ENCODE assay signal across 24 mouse cellular contexts in genomic region chr17:28513337-28513736, GRCm38 (mm10). TPM values are rescaled to one million over a fixed set of nuclear protein-coding genes. Genes with fewer than 3 reads are reported as not detected.
A peak's percentile ranks its signal among the peaks of the same experiment; 100 is the strongest.
DNase-seq lines count a peak whose midpoint lies in the region; ATAC-seq and TF ChIP-seq lines count a peak whose summit lies in the region.
"Had no signal": no experiment of that assay in that cellular context is flagged by ENCODE, and none has a peak within 500 bp of the region (broad histone marks: within the 10 kb centered on the region; RNA-seq: fewer than 3 reads in every experiment).

No protein-coding gene starts in this region.

- TF ChIP-seq POLR2A in heart, adult 2 months (IDR thresholded peaks at IDR 0.05; ENCODE audit: insufficient read depth, low read depth, low read length): no peak
- TF ChIP-seq POLR2A in MEL (IDR thresholded peaks at IDR 0.05; ENCODE audit: control insufficient read depth in 1 of 2, insufficient read depth in 1 of 2, low read depth in 1 of 2, low read length in 2 of 2, poor library complexity in 1 of 2): no peak

- intact Hi-C loops in heart, adult 2 months (cut with DNase I): no loop called here

- H3K27me3 ChIP-seq in heart, adult 2 months (ENCODE audit: control insufficient read depth, insufficient read depth, low read length): no peaks in the 10 kb centered on the region
- no peaks in the 10 kb centered on the region for H3K27me3 ChIP-seq in kidney, postnatal 0 days (ENCODE audit: insufficient read depth, low read length)
- H3K27me3 ChIP-seq in MEL (ENCODE audit: control insufficient read depth in 1 of 2, insufficient read depth in 2 of 2, low read length in 2 of 2): no peaks in the 10 kb centered on the region

- no peak overlapping the region; the same call in 1 of the 2 replicates for H3K9ac ChIP-seq in heart, adult 2 months (ENCODE audit: low read depth, low read length)
- no peak overlapping the region for H3K9ac ChIP-seq in kidney, postnatal 0 days (ENCODE audit: low read depth, low read length)
- H3K9ac ChIP-seq in MEL (ENCODE audit: control insufficient read depth, low read depth, low read length, poor library complexity, severe bottlenecking): no peak overlapping the region
- H3K9ac ChIP-seq: liver, embryonic 14.5 days; midbrain, embryonic 13.5 days had no signal

- H3K9me3 ChIP-seq in kidney, postnatal 0 days (replicated peaks; ENCODE audit: low read length): no peaks in the 10 kb centered on the region
- H3K9me3 ChIP-seq in MEL (replicated peaks; ENCODE audit: insufficient read depth, low read length): no peaks in the 10 kb centered on the region
- H3K9me3 ChIP-seq: heart, embryonic 10.5 days; midbrain, embryonic 13.5 days had no signal

- peaks cover 30% of the 10 kb centered on the region for H3K4me1 ChIP-seq in heart, adult 2 months (ENCODE audit: control insufficient read depth, insufficient read depth, low read length)
- H3K4me1 ChIP-seq in kidney, postnatal 0 days (replicated peaks; ENCODE audit: insufficient read depth, low read length): peaks cover 32% of the 10 kb centered on the region
- peaks cover 0 to 19% of the 10 kb centered on the region in 2 experiments; a peak in 3 of 4 replicates for H3K4me1 ChIP-seq in MEL (ENCODE audit: control insufficient read depth in 1 of 2, insufficient read depth in 2 of 2, low read length in 2 of 2)

- no peak for ATAC-seq in kidney, postnatal 0 days (replicated peaks; ENCODE audit: low FRiP score, low read depth)
- ATAC-seq: activated CD4-positive, CD25-positive, alpha-beta regulatory T cell, adult 4 months; forebrain, embryonic 16.5 days; midbrain, embryonic 13.5 days had no signal

- TF ChIP-seq EP300 in heart, adult 2 months (IDR thresholded peaks at IDR 0.05; ENCODE audit: insufficient read depth, low read depth, low read length): no peak
- no peak for TF ChIP-seq EP300 in MEL (IDR thresholded peaks at IDR 0.05; ENCODE audit: low read depth in 1 of 2, low read length in 2 of 2)

- H3K27ac ChIP-seq in heart, adult 2 months: peak overlapping the region; percentile 73
- H3K27ac ChIP-seq in kidney, postnatal 0 days: peak overlapping the region; percentile 85
- H3K27ac ChIP-seq in MEL (ENCODE audit: control insufficient read depth, low read depth, low read length) (no peak overlapping the region), macrophage (peak overlapping the region; percentile 66)
- H3K27ac ChIP-seq: liver, embryonic 14.5 days; midbrain, embryonic 13.5 days had no signal

- no peaks in the 10 kb centered on the region; the same call in 1 of the 2 replicates for H3K36me3 ChIP-seq in heart, adult 2 months (ENCODE audit: control insufficient read depth, insufficient read depth, low read length)
- H3K36me3 ChIP-seq in kidney, postnatal 0 days (ENCODE audit: insufficient read depth, low read length): no peaks in the 10 kb centered on the region
- H3K36me3 ChIP-seq in MEL (ENCODE audit: control insufficient read depth in 1 of 2, insufficient read depth in 2 of 2, low read length in 2 of 2): peaks cover 0 to 6% of the 10 kb centered on the region in 2 experiments; a peak in 2 of 4 replicates
- no peaks in the 10 kb centered on the region for H3K36me3 ChIP-seq in macrophage (ENCODE audit: inconsistent target)
- H3K36me3 ChIP-seq: heart, embryonic 10.5 days; midbrain, embryonic 13.5 days had no signal

- no peak for TF ChIP-seq RAD21 in MEL (IDR thresholded peaks at IDR 0.05; ENCODE audit: low read depth, low read length)

- 54% methylated on average over 1 of the region's 1 CpGs for WGBS in heart, adult 2 months
- WGBS in kidney, postnatal 0 days: 68% methylated on average over 1 of the region's 1 CpGs
- 27% methylated on average over 1 of the region's 1 CpGs for WGBS in macrophage (ENCODE audit: missing documents)

- no peak for DNase-seq in heart, adult 2 months
- no peak for DNase-seq in heart, adult 11 months
- no peak for DNase-seq in kidney, postnatal 0 days (ENCODE audit: low spot score)
- DNase-seq in kidney, adult 18-20 months: no peak
- no peak for DNase-seq in MEL (ENCODE audit: low read depth, low spot score)
- DNase-seq in ovary, adult 18-20 months (ENCODE audit: low spot score): no peak
- no peak for DNase-seq in adrenal gland, postnatal 10 days
- DNase-seq: cerebellum, adult 11 months; cerebellum, postnatal 36 days; layer of hippocampus, adult 9-11 months; thymus, adult 2 months had no signal

- no peaks in the 10 kb centered on the region for H3K79me2 ChIP-seq in heart, adult 2 months (replicated peaks; ENCODE audit: control insufficient read depth, insufficient read depth, low read length)
- no peaks in the 10 kb centered on the region; the same call in 1 of the 2 replicates for H3K79me2 ChIP-seq in MEL (ENCODE audit: control insufficient read depth, insufficient read depth, low read length, poor library complexity)
- H3K79me2 ChIP-seq in macrophage (ENCODE audit: inconsistent target): no peaks in the 10 kb centered on the region

- no peak for TF ChIP-seq CTCF in heart, adult 2 months (IDR thresholded peaks at IDR 0.05)
- TF ChIP-seq CTCF in kidney, postnatal 0 days (IDR thresholded peaks at IDR 0.05; ENCODE audit: low read depth): no peak
- no peak for TF ChIP-seq CTCF in MEL (IDR thresholded peaks at IDR 0.05 in 2 of 3, conservative IDR thresholded peaks at IDR 0.05 in 1 of 3; ENCODE audit: control insufficient read depth in 1 of 3, insufficient read depth in 1 of 3, low read depth in 2 of 3, low read length in 3 of 3, poor library complexity in 1 of 3, severe bottlenecking in 1 of 3)

- H3K4me3 ChIP-seq in heart, adult 2 months: no peak overlapping the region
- no peak overlapping the region for H3K4me3 ChIP-seq in kidney, postnatal 0 days (replicated peaks; ENCODE audit: low read depth, low read length)
- H3K4me3 ChIP-seq in MEL (ENCODE audit: control insufficient read depth in 1 of 2, insufficient read depth in 1 of 2, low read depth in 2 of 2, low read length in 2 of 2) (no peak overlapping the region), macrophage (ENCODE audit: inconsistent target) (no peak overlapping the region)
- H3K4me3 ChIP-seq: heart, embryonic 10.5 days; midbrain, embryonic 13.5 days; myocyte had no signal

- no peak overlapping the region for H3K4me2 ChIP-seq in kidney, postnatal 0 days (ENCODE audit: low read length)
- H3K4me2 ChIP-seq: midbrain, embryonic 13.5 days had no signal

TF ChIP-seq in MEL, 35 proteins besides CTCF, POLR2A, EP300 and RAD21:
- TF ChIP-seq ZMIZ1 (IDR thresholded peaks at IDR 0.05; ENCODE audit: low read depth, low read length) (no peak), ZKSCAN1 (IDR thresholded peaks at IDR 0.05; ENCODE audit: low read depth, low read length) (peak; percentile 87)

RNA-seq across cellular contexts. Expression of gene Fkbp5, which starts 4.0 kb away (rescaled TPM):
- total RNA-seq in heart, adult 2 months (2021): 10 to 100 TPM; 63.3 to 70.2 TPM
- polyA plus RNA-seq in heart, adult 2 months (2012; rRNA removed): 7.8 and 8.5 TPM in 2 replicates
- 16.2 and 20.4 TPM in 2 replicates for polyA plus RNA-seq in kidney, postnatal 0 days (2015; fragmentation: Nextera tagmentation; extraction: Ambion mirVana)
- 16.5 and 16.6 TPM in 2 replicates for total RNA-seq in MEL (2012; rRNA removed)
- polyA plus RNA-seq in MEL (2012; ENCODE audit: insufficient read depth in 1 of 2, insufficient read length in 2 of 2, low read depth in 1 of 2, low replicate concordance in 2 of 2, missing spikeins in 1 of 2): 100 to 1,000 TPM in 1 of 2 experiments, 10 to 100 TPM in 1; 44.3 to 184 TPM
- 1 to 10 TPM; 3.0 to 9.8 (median 5.7) TPM for total RNA-seq in macrophage (2018; cell fraction: chromatin; rRNA removed)
- total RNA-seq in macrophage (2018; cell fraction: cytosol; rRNA removed): 1 to 10 TPM; 2.8 to 7.4 (median 4.2) TPM
- 10 to 100 TPM in 2 of 26 experiments, 1 to 10 TPM in 24; 1.5 to 19.2 (median 4.9) TPM for total RNA-seq in macrophage (2018; cell fraction: nucleus; rRNA removed)
- 3.6 to 19.6 TPM (median 5.8 TPM) in 3 replicates for polyA plus RNA-seq in macrophage (2018)
- 10 to 100 TPM; 55.4 to 95.1 TPM for total RNA-seq in adrenal gland, postnatal 10 days (2021)

RNA-seq across cellular contexts. Expression of gene Armc12, which starts 17.3 kb away (rescaled TPM):
- total RNA-seq in heart, adult 2 months (2021): not detected
- 0.33 and 0.47 TPM in 2 replicates for polyA plus RNA-seq in heart, adult 2 months (2012; rRNA removed)
- polyA plus RNA-seq in kidney, postnatal 0 days (2015; fragmentation: Nextera tagmentation; extraction: Ambion mirVana): not detected in 2 replicates
- not detected in 2 replicates for total RNA-seq in MEL (2012; rRNA removed)
- polyA plus RNA-seq in MEL (2012; ENCODE audit: insufficient read depth in 1 of 2, insufficient read length in 2 of 2, low read depth in 1 of 2, low replicate concordance in 2 of 2, missing spikeins in 1 of 2) (under 1 TPM in 1 of 2 experiments, not detected in 1; 0.15 TPM), macrophage (2018) (not detected in 3 replicates)
- not detected for total RNA-seq in macrophage (2018; cell fraction: chromatin; rRNA removed)
- total RNA-seq in macrophage (2018; cell fraction: cytosol; rRNA removed): not detected
- total RNA-seq in macrophage (2018; cell fraction: nucleus; rRNA removed): not detected
- total RNA-seq in adrenal gland, postnatal 10 days (2021): not detected
- total RNA-seq: adrenal gland, postnatal 36 days; gastrocnemius, adult 8-10 months; hematopoietic stem cell, adult 5-6 weeks; left cerebral cortex, postnatal 14 days; neutrophil, adult 5-6 weeks had no signal
- polyA plus RNA-seq: activated CD4-positive, CD25-positive, alpha-beta regulatory T cell, adult 4 months; embryonic facial prominence, embryonic 11.5 days; forebrain, embryonic 16.5 days; midbrain, embryonic 13.5 days; myocyte had no signal

RNA-seq across cellular contexts. Expression of gene Clpsl2, which starts 35.9 kb away (rescaled TPM):
- not detected for total RNA-seq in heart, adult 2 months (2021)
- not detected in 2 replicates for polyA plus RNA-seq in heart, adult 2 months (2012; rRNA removed)
- polyA plus RNA-seq in kidney, postnatal 0 days (2015; fragmentation: Nextera tagmentation; extraction: Ambion mirVana): not detected in 2 replicates
- total RNA-seq in MEL (2012; rRNA removed): not detected in 2 replicates
- polyA plus RNA-seq in MEL (2012; ENCODE audit: insufficient read depth in 1 of 2, insufficient read length in 2 of 2, low read depth in 1 of 2, low replicate concordance in 2 of 2, missing spikeins in 1 of 2) (not detected), macrophage (2018) (not detected in 3 replicates)
- total RNA-seq in macrophage (2018; cell fraction: chromatin; rRNA removed): not detected
- not detected for total RNA-seq in macrophage (2018; cell fraction: cytosol; rRNA removed)
- not detected for total RNA-seq in macrophage (2018; cell fraction: nucleus; rRNA removed)
- not detected for total RNA-seq in adrenal gland, postnatal 10 days (2021)
- total RNA-seq: adrenal gland, postnatal 36 days; gastrocnemius, adult 8-10 months; hematopoietic stem cell, adult 5-6 weeks; left cerebral cortex, postnatal 14 days; neutrophil, adult 5-6 weeks had no signal
- polyA plus RNA-seq: activated CD4-positive, CD25-positive, alpha-beta regulatory T cell, adult 4 months; embryonic facial prominence, embryonic 11.5 days; forebrain, embryonic 16.5 days; heart, embryonic 10.5 days; liver, embryonic 14.5 days; midbrain, embryonic 13.5 days; myocyte; thymus, adult 2 months had no signal

RNA-seq across cellular contexts. Expression of gene Clps, which starts 47.2 kb away (rescaled TPM):
- total RNA-seq in heart, adult 2 months (2021): not detected
- polyA plus RNA-seq in heart, adult 2 months (2012; rRNA removed): 0.90 and 2.0 TPM in 2 replicates
- not detected in 2 replicates for polyA plus RNA-seq in kidney, postnatal 0 days (2015; fragmentation: Nextera tagmentation; extraction: Ambion mirVana)
- not detected in 2 replicates for total RNA-seq in MEL (2012; rRNA removed)
- polyA plus RNA-seq in MEL (2012; ENCODE audit: insufficient read depth in 1 of 2, insufficient read length in 2 of 2, low read depth in 1 of 2, low replicate concordance in 2 of 2, missing spikeins in 1 of 2) (not detected), macrophage (2018) (not detected in 3 replicates)
- not detected for total RNA-seq in macrophage (2018; cell fraction: chromatin; rRNA removed)
- total RNA-seq in macrophage (2018; cell fraction: cytosol; rRNA removed): not detected
- not detected for total RNA-seq in macrophage (2018; cell fraction: nucleus; rRNA removed)
- total RNA-seq in adrenal gland, postnatal 10 days (2021): not detected
- total RNA-seq: adrenal gland, postnatal 36 days; gastrocnemius, adult 8-10 months; hematopoietic stem cell, adult 5-6 weeks; left cerebral cortex, postnatal 14 days; neutrophil, adult 5-6 weeks had no signal
- polyA plus RNA-seq: activated CD4-positive, CD25-positive, alpha-beta regulatory T cell, adult 4 months; embryonic facial prominence, embryonic 11.5 days; forebrain, embryonic 16.5 days; myocyte had no signal
